Mouse (Mus musculus) kidney, adult 2 months (tissue): ENCODE results near the gene Rapgef5.

Experiments used
- CTCF ChIP-seq: fragments of 200-500 bp; conservative IDR thresholded peaks from 2 replicates; pipeline ENCODE4 v1.5.1; 2011; ENCODE audit warnings: low read depth, mild to moderate bottlenecking, control low read depth, low read length, moderate library complexity, mixed read lengths; ENCODE audit not compliant: insufficient read depth, insufficient read length
- POLR2A ChIP-seq: fragments of 200-500 bp; IDR thresholded peaks from one replicate; pipeline ENCODE4 v1.6.1; 2011; ENCODE audit warnings: low read depth, low read length, control low read depth

GRCm38 (mm10) chr12:117761698-117762097 is 245.4 kb downstream of the Rapgef5 start:
- TF ChIP-seq POLR2A (no peak), CTCF (no peak)
